Mouse (Mus musculus) brain, embryonic 14.5 days (tissue): ENCODE measurements around the gene Stx17.

Source experiments
- CTCF ChIP-seq: fragments of 200-500 bp; IDR thresholded peaks from 2 replicates; pipeline ENCODE4 v1.5.1; 2012; ENCODE audit warnings: inconsistent platforms, mild to moderate bottlenecking, moderate library complexity, borderline replicate concordance; ENCODE audit not compliant: insufficient read depth, insufficient read length; ENCODE audit errors: extremely low read depth
- POLR2A ChIP-seq: fragments of 200-500 bp; IDR thresholded peaks from 2 replicates; pipeline ENCODE4 v1.6.1; 2012; ENCODE audit warnings: mild to moderate bottlenecking, inconsistent platforms, borderline replicate concordance; ENCODE audit not compliant: poor library complexity, insufficient read depth, insufficient read length, severe bottlenecking; ENCODE audit errors: extremely low read depth

GRCm38 (mm10) chr4:48226800-48227199, 102.1 kb downstream of the Stx17 start:
- TF ChIP-seq POLR2A = no peak
- no peak for TF ChIP-seq CTCF
